Mouse (Mus musculus): Measurements from ENCODE around the gene Tcte2.
A peak's percentile ranks its signal among the peaks of the same experiment; 100 is the strongest.

Tcte2 gene

DNA sequence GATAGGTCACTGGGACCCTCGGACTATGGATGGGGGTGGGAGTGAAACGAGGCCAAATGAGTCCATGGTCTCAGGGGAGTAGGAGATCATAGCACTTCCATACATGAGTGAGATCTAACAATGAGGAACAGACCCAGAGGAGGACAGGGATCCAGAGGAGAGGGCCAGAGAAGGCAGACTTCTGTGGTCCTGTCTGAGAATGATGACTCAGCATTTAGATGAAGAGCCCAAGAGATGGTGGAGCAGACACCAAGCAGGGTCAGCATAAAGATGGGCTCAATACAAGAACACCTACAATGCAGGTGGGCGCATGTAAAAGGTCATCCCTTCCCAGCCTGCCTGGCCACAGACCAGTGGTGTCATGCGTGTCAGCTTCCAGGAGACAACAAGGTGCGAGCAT lies 41.4 kb downstream of the Tcte2 start:
- DNase-seq (ENCODE audit: low read depth, low spot score) = no peak

DNA sequence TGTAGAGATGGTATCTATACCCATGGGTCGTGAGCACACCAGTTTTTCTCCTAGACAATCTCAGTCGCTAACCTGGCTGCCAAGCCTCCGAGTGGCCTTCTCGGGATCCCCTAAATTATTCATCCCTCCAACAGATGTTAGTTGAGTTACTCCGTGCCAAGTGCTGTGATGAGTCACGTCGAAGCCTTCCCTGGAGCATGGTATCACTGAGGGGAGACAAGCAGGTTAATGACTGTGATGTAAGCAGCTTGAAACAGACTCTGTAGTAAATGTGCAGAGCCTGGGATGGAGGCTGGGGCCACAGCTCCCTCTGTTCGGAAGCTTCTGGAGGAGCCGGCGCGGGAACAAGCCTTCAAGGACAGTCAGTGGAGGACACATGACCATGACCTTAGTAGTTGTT lies 44.2 kb downstream of the Tcte2 start:
- no peak for DNase-seq (ENCODE audit: low read depth, low spot score)

DNA sequence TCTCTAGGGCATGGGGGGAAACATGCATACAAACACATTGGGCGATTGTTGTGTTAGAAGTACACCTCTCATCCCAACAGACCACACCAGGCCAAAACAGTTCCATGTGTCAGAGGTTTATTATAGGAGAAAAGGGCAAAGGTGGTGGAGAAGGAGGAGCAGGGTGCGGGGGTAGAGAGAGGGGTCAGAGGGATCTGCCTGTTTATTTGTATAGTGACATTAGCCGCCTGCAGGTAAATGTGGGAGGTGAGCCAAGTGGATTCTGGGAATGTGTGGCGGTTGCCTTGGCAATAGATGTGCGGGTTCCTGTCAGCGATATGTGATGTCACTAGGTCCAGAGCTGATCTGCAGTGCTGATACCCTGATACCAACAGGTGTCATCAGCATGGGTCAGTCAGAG lies 45.3 kb downstream of the Tcte2 start:
- no peak for DNase-seq (ENCODE audit: low read depth, low spot score)

GRCm38 (mm10) chr17:13715511-13715910 lies 46.1 kb downstream of the Tcte2 start:
- no peak for DNase-seq (ENCODE audit: low read depth, low spot score)

DNA sequence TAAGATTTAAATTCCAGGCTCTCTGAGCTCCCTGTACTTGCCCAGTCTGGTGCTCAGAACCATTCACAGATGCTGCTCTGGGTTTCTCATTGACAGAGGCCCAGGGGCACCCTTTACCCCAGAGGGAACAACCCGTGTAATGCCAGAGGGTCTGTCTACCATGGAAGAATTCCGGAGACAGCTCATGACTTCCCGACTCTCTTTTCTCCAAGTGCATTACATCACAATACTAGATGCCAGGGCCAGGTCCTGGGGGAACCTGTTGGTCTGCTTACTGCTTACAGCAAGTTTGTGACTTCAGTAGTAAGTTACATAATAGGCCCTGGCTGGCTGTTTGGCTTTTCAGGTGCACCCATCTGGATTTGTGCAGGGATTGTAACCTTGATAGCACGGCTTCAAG lies 47.0 kb downstream of the Tcte2 start:
- DNase-seq (ENCODE audit: low read depth, low spot score) = no peak

DNA sequence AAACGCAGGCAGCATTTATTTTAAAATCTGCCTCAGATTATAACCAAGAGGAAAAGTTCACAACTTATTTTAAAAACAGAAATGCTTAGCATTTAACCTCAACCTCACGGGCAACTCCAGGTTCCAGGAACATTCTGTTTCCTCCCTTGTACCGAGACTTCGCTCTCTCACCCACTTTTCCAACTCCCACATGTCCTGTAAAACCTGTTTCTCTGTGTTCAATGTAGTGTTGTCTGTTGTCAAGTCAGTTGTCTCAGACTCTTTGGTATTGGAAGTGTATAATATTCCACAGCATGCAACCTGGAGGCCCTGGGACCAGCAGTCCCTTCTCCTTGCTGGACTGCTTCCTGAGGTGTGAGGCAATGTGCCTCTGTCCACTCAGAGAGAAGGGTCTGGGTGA lies 47.5 kb downstream of the Tcte2 start:
- no peak for DNase-seq (ENCODE audit: low read depth, low spot score)

GRCm38 (mm10) chr17:13712518-13712917 lies 49.1 kb downstream of the Tcte2 start:
- no peak for DNase-seq (ENCODE audit: low read depth, low spot score)

DNA sequence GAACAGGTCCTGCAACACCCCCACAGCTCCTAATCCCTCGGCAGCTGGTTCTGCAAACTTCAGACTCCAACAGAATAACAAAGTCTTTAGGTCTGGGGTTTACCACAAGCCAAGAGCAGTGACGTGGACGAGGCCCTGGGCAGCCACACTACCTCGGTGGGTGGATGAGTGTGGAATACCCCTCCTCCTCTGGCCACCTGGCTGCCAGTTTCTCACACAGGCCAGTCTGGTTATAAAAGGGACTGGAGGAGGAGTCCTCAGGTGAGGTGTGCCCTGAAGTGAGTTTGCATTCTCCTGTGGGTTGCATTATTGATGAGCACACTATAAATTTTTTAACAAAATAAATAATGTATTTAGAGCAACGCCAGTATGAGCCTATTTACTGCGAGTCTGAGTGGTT lies 49.5 kb downstream of the Tcte2 start:
- no peak for DNase-seq (ENCODE audit: low read depth, low spot score)

DNA sequence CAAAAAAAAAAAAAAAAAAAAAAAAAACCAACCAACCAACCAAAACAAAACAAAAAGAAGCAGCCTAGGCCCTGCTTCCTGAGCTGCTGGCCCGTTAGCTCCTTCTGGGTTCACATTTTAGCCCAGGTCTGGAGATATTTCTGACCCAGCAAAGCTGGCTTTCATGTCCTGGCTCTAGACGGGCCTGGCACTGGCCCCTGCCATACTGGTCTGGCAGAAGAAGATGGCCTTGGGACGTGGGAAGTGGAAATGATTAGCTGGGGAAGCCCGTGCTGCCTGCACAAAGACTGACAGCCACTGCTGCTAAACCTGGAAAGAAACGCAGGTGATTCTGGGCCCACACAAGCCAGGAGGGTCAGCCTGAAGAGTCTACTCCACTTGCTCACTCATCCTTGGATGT lies 50.5 kb downstream of the Tcte2 start:
- no peak for DNase-seq (ENCODE audit: low read depth, low spot score)

GRCm38 (mm10) chr17:13705481-13705921 lies 56.1 kb downstream of the Tcte2 start:
- no peak for DNase-seq (ENCODE audit: low read depth, low spot score)

- DNase-seq (ENCODE audit: low read depth, low spot score) = no peak
Measured at GRCm38 (mm10) chr17:13703611-13704320, 57.9 kb downstream of the Tcte2 start.

DNA sequence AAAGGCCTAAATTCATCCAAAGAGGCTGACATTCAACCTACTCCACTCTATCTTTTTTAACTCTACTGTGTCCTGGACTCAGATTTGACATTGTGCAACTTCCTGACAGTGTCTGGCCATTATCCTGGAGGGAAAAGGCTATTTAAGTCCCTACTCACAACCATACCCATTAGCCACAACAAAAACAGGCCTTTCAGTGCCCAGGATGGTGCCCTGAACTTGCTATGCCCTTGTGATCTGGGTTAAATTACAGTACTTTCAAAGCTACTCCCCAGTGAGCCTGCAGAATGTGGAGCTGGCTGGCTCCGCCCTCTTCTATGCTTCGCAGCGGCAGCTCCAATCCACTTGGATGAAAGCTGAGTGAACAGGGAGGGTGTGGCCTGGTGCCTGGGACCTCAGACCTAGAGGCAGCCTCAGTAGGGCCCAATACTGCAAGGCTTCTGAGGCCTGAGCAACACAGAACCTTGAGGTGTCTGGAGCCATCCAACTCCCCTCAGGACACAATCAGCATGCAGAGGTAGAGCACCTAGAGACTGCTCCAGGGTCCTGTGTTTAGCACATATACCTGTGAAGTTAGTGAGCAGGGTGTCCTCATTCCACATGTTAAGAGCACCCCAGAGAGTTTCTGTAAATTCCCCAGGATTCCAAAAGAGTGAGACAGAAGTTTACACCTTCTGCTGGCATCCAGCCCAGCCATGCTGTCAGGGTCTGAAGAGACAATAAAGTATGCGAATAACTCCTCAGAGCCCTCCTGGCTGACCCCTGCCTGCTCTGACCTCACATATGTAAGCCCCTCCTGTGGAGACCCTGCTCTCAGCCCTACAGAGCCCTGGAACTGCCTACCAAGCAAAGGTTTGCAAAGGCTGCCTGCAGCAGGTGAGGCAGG lies 61.3 kb downstream of the Tcte2 start:
- peak; percentile 93 for DNase-seq (ENCODE audit: low read depth, low spot score)

- peak; percentile 14 for DNase-seq (ENCODE audit: low read depth, low spot score)
Measured at GRCm38 (mm10) chr17:13699716-13700115, 61.9 kb downstream of the Tcte2 start.

- no peak for DNase-seq (ENCODE audit: low read depth, low spot score)
Measured at GRCm38 (mm10) chr17:13698194-13698593, 63.4 kb downstream of the Tcte2 start.

DNA sequence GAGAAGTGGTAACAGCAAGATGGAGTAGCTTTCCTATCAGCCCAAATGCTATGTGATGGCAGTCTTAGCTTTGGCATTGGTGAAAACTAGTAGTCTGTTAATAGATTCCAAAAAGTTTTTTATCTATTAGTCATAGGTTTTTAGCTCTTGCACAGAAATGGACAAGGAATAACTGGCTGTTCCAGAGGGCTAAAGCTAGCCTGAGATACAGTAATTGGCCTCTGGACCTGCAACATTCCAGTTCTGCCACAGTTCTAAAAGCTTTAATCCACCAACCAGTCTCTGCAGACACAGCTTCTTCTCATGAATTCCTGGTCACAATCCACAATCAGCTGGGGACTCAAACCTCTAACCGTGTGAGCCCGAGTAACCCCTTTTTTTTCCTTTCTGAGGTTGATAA lies 64.0 kb downstream of the Tcte2 start:
- no peak for DNase-seq (ENCODE audit: low read depth, low spot score)

DNA sequence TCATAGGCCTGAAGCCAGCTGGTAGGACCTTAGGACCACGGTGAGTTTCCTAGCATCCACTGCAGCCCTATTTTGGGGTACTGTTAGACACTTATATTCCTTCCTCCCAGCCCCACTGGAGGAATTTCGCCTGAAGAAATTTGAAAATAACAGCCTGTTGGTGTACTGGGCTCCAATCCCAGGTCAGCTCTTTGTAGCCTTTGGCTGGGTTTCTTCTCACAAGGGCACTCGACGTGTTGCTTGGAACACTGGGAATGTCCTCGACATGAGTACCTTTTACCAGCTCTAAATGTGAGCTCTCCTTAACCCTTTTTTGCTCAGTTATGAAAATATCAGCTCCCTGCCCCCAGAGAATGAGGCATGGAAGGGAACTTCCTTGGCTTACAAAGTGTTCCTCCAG lies 65.7 kb downstream of the Tcte2 start:
- no peak for DNase-seq (ENCODE audit: low read depth, low spot score)

DNA sequence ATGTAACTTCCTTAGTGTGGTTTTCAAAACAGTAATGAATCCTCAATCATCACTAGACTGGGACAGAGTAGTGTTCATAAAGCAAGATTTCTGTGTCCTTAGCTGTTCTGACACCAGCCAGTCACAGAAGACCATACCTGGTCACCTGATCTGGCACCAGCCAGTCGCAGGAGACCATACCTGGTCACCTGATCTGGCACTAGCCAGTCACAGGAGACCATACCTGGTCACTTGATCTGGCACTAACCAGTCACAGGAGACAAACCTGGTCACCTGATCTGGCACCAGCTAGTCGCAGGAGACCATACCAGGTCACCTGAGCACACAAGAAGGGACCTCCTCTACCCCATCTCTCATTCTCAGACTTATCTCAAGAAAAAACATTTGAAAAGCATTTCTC lies 66.4 kb downstream of the Tcte2 start:
- DNase-seq (ENCODE audit: low read depth, low spot score) = peak; percentile 56

DNA sequence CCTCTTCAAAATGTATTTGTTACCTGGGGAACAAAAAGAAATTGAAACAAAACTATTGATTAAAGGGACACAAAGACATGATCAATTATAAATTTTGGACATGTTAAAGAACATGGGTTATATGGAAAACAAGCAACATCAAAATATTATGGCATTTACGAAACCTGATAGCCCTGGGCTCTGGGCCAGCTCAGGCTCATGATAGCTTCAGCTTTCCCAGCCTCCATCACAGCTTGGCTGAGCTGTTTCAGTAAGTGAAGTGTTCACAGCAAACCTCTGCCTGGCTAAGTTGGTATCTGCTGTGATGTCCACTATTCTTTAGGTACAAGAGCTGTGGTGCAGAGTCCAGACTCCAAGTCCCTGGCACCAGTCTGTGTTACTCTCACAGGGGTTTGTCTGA lies 67.4 kb downstream of the Tcte2 start:
- no peak for DNase-seq (ENCODE audit: low read depth, low spot score)

GRCm38 (mm10) chr17:13687656-13688055 lies 74.0 kb downstream of the Tcte2 start:
- DNase-seq (ENCODE audit: low read depth, low spot score) = no peak

GRCm38 (mm10) chr17:13687086-13687485 lies 74.5 kb downstream of the Tcte2 start:
- peak; percentile 30 for DNase-seq (ENCODE audit: low read depth, low spot score)

- DNase-seq (ENCODE audit: low read depth, low spot score) = no peak
Measured at GRCm38 (mm10) chr17:13685621-13686020, 76.0 kb downstream of the Tcte2 start.

GRCm38 (mm10) chr17:13684256-13684655 lies 77.4 kb downstream of the Tcte2 start:
- DNase-seq (ENCODE audit: low read depth, low spot score) = no peak
